Mouse (Mus musculus): Measurements from ENCODE around the gene Cse1l.

GRCm38 (mm10) chr2:166903719-166904282 is 2.0 kb upstream of the Cse1l start:
- TF ChIP-seq CTCF (IDR thresholded peaks at IDR 0.05; ENCODE audit: control insufficient read depth, insufficient read depth, low read length) (no peak), POLR2A (IDR thresholded peaks at IDR 0.05; ENCODE audit: borderline replicate concordance, control insufficient read depth, low read depth, low read length) (no peak)
